Mouse (Mus musculus) embryo, embryonic 10.5 days (tissue): ENCODE results near the gene Itprid1.
A peak's percentile ranks its signal among the peaks of the same experiment; 100 is the strongest.

Experiments
- DNase-seq: peaks from one replicate; pipeline ENCODE4 v3.0.0-alpha.2; 2015; ENCODE audit warnings: low spot score

Itprid1 gene

GRCm38 (mm10) chr6:55887598-55887997 lies 50.9 kb downstream of the Itprid1 start:
- DNase-seq: no peak

- DNase-seq: no peak
These were observed 65.1 kb downstream of the Itprid1 start for GRCm38 (mm10) chr6:55901568-55902328.

GRCm38 (mm10) chr6:55902329-55902605 lies 65.6 kb downstream of the Itprid1 start:
- DNase-seq: no peak

GRCm38 (mm10) chr6:55919206-55919605 lies 82.5 kb downstream of the Itprid1 start:
- no peak for DNase-seq

GRCm38 (mm10) chr6:55920282-55920720 lies 83.6 kb downstream of the Itprid1 start:
- DNase-seq: no peak

GRCm38 (mm10) chr6:55920866-55921630 lies 84.4 kb downstream of the Itprid1 start:
- DNase-seq: no peak

GRCm38 (mm10) chr6:55944709-55945108 lies 108.0 kb downstream of the Itprid1 start:
- DNase-seq: no peak

GRCm38 (mm10) chr6:55950345-55951110 lies 113.8 kb downstream of the Itprid1 start:
- DNase-seq: peak; percentile 86

GRCm38 (mm10) chr6:55972998-55973397 lies 136.3 kb downstream of the Itprid1 start:
- peak; percentile 67 for DNase-seq

- DNase-seq: no peak
These were observed 143.1 kb downstream of the Itprid1 start for GRCm38 (mm10) chr6:55979766-55980165.

- DNase-seq: no peak
These were observed 172.0 kb downstream of the Itprid1 start for GRCm38 (mm10) chr6:56008711-56009110.

- DNase-seq: no peak
These were observed 175.7 kb downstream of the Itprid1 start for GRCm38 (mm10) chr6:56012384-56012783.

- DNase-seq: peak; percentile 72
These were observed 180.7 kb downstream of the Itprid1 start, which contains the start of gene Ppp1r17 for GRCm38 (mm10) chr6:56017291-56017994. Ppp1r17 (plus strand) TSS chr6:56017497.

GRCm38 (mm10) chr6:56019632-56020031 lies 182.9 kb downstream of the Itprid1 start:
- no peak for DNase-seq

- peak; percentile 32 for DNase-seq
These were observed 188.8 kb downstream of the Itprid1 start for GRCm38 (mm10) chr6:56025533-56025932.

- DNase-seq: no peak
These were observed 190.6 kb downstream of the Itprid1 start for GRCm38 (mm10) chr6:56027318-56027717.

- no peak for DNase-seq
These were observed 191.3 kb downstream of the Itprid1 start for GRCm38 (mm10) chr6:56027966-56028365.
